Mouse (Mus musculus): ENCODE measurements around the gene Gucy2c. TPM values are rescaled to one million over a fixed set of nuclear protein-coding genes. Genes with fewer than 3 reads are reported as not detected.
A peak's percentile ranks its signal among the peaks of the same experiment; 100 is the strongest.

Gene Gucy2c
- polyA plus RNA-seq, 1 experiment, result 0.04 TPM

- peak; percentile 39 for DNase-seq (ENCODE audit: low spot score)
Observed at GRCm38 (mm10) chr6:136742352-136743118, 39.0 kb downstream of the Gucy2c start.

GRCm38 (mm10) chr6:136741281-136741680 is 40.3 kb downstream of the Gucy2c start:
- DNase-seq (ENCODE audit: low spot score), result no peak

- DNase-seq (ENCODE audit: low spot score), result no peak
Observed at GRCm38 (mm10) chr6:136735766-136736165, 45.8 kb downstream of the Gucy2c start.

- no peak for DNase-seq (ENCODE audit: low spot score)
Observed at GRCm38 (mm10) chr6:136728144-136728543, 53.4 kb downstream of the Gucy2c start.

- DNase-seq (ENCODE audit: low spot score), result no peak
Observed at GRCm38 (mm10) chr6:136723171-136723570, 58.4 kb downstream of the Gucy2c start.

- no peak for DNase-seq (ENCODE audit: low spot score)
Observed at GRCm38 (mm10) chr6:136722565-136722964, 59.0 kb downstream of the Gucy2c start.

GRCm38 (mm10) chr6:136721925-136722324 is 59.6 kb downstream of the Gucy2c start:
- no peak for DNase-seq (ENCODE audit: low spot score)

- DNase-seq (ENCODE audit: low spot score), result no peak
Observed at GRCm38 (mm10) chr6:136720436-136720835, 61.1 kb downstream of the Gucy2c start.

GRCm38 (mm10) chr6:136715881-136716431 is 65.6 kb downstream of the Gucy2c start:
- DNase-seq (ENCODE audit: low spot score), result no peak

- DNase-seq (ENCODE audit: low spot score), result no peak
Observed at GRCm38 (mm10) chr6:136714097-136714496, 67.5 kb downstream of the Gucy2c start.

- DNase-seq (ENCODE audit: low spot score), result no peak
Observed at GRCm38 (mm10) chr6:136710408-136710807, 71.2 kb downstream of the Gucy2c start.

GRCm38 (mm10) chr6:136708597-136708996 is 73.0 kb downstream of the Gucy2c start:
- DNase-seq (ENCODE audit: low spot score), result no peak

- DNase-seq (ENCODE audit: low spot score), result no peak
Observed at GRCm38 (mm10) chr6:136701878-136702277, 79.7 kb downstream of the Gucy2c start.

- DNase-seq (ENCODE audit: low spot score), result no peak
Observed at GRCm38 (mm10) chr6:136701185-136701584, 80.4 kb downstream of the Gucy2c start.

GRCm38 (mm10) chr6:136691314-136691713 is 90.3 kb downstream of the Gucy2c start:
- no peak for DNase-seq (ENCODE audit: low spot score)

GRCm38 (mm10) chr6:136690527-136690926 is 91.0 kb downstream of the Gucy2c start:
- no peak for DNase-seq (ENCODE audit: low spot score)

- DNase-seq (ENCODE audit: low spot score), result no peak
Observed at GRCm38 (mm10) chr6:136689790-136690413, 91.7 kb downstream of the Gucy2c start.

GRCm38 (mm10) chr6:136685433-136685832 is 96.1 kb downstream of the Gucy2c start:
- DNase-seq (ENCODE audit: low spot score), result no peak

GRCm38 (mm10) chr6:136683410-136684334 is 97.9 kb downstream of the Gucy2c start:
- DNase-seq (ENCODE audit: low spot score), result no peak

- no peak for DNase-seq (ENCODE audit: low spot score)
Observed at GRCm38 (mm10) chr6:136679381-136679780, 102.2 kb downstream of the Gucy2c start.

GRCm38 (mm10) chr6:136674935-136675334 is 106.6 kb downstream of the Gucy2c start:
- DNase-seq (ENCODE audit: low spot score), result no peak

- DNase-seq (ENCODE audit: low spot score), result no peak
Observed at GRCm38 (mm10) chr6:136672467-136672866, 109.1 kb downstream of the Gucy2c start.

Measured in urinary bladder, adult 2 months (tissue).